Mouse (Mus musculus) hindbrain, embryonic 16.5 days (tissue): ENCODE data around the gene Sh3rf1. TPM values are rescaled to one million over a fixed set of nuclear protein-coding genes. Genes with fewer than 3 reads are reported as not detected.

Experiments used
- ATAC-seq: fragments of 200-750 bp; cut with Nextera tagmentation; 2 replicates; pipeline ENCODE4 v1.8.0; 2017; ENCODE audit warnings: moderate TSS enrichment, moderate library complexity
- H3K27ac ChIP-seq: fragments of 300-500 bp; sonication (generic); 2 replicates; pipeline ENCODE4 v1.5.1; 2014; ENCODE audit warnings: low read depth, mild to moderate bottlenecking, control low read depth, low read length, moderate library complexity
- H3K27me3 ChIP-seq: fragments of 300-500 bp; sonication (generic); replicated peaks from 2 replicates; pipeline ENCODE4 v1.6.1; 2014; ENCODE audit warnings: low read length; ENCODE audit not compliant: control insufficient read depth, insufficient read depth
- H3K36me3 ChIP-seq: fragments of 300-500 bp; sonication (generic); 2 replicates; pipeline ENCODE4 v1.6.1; 2014; ENCODE audit warnings: mild to moderate bottlenecking, low read length, moderate library complexity, mixed read lengths; ENCODE audit not compliant: control insufficient read depth, insufficient read depth
- H3K4me1 ChIP-seq: fragments of 300-500 bp; sonication (generic); 2 replicates; pipeline ENCODE4 v1.6.1; 2014; ENCODE audit warnings: low read depth, low read length; ENCODE audit not compliant: control insufficient read depth, insufficient read depth
- H3K4me2 ChIP-seq: fragments of 300-500 bp; sonication (generic); 2 replicates; pipeline ENCODE4 v1.6.1; 2014; ENCODE audit warnings: mild to moderate bottlenecking, low read length, control low read depth, moderate library complexity
- H3K4me3 ChIP-seq: fragments of 300-500 bp; sonication (generic); 2 replicates; pipeline ENCODE4 v1.5.1; 2014; ENCODE audit warnings: mild to moderate bottlenecking, low read length, control low read depth, moderate library complexity
- H3K9ac ChIP-seq: fragments of 300-500 bp; sonication (generic); 2 replicates; pipeline ENCODE4 v1.6.1; 2014; ENCODE audit warnings: low read depth, mild to moderate bottlenecking, control low read depth, low read length, moderate library complexity
- H3K9me3 ChIP-seq: fragments of 300-500 bp; sonication (generic); 2 replicates; pipeline ENCODE4 v1.6.1; 2014; ENCODE audit warnings: mild to moderate bottlenecking, low read length, moderate library complexity; ENCODE audit not compliant: control insufficient read depth
- WGBS: fragments of 180-500 bp; shearing (Covaris S2); extraction: QIAGEN DNeasy Blood & Tissue Kit; methylation state at CpG from one replicate; pipeline ENCODE4 v1.1.7; 2014; 5-methylcytosine and 5-hydroxymethylcytosine counted together
- polyA plus RNA-seq: library from polyadenylated mRNA; unstranded; fragments of >200 nt; fragmentation: Nextera tagmentation; extraction: Ambion mirVana; gene quantifications from 2 replicates; pipeline ENCODE4 v1.2.1, GENCODE M21; 2015

Sh3rf1 gene
- polyA plus RNA-seq, 1 experiment from 2014 or later = 23.3 TPM

GRCm38 (mm10) chr8:61378847-61379698 lies 155.4 kb downstream of the Sh3rf1 start:
- H3K27ac ChIP-seq = no peak overlapping the region; the same call in 1 of the 2 replicates
- H3K27me3 ChIP-seq = no peaks in the 10 kb centered on the region
- WGBS = 55% methylated on average over 11 of the region's 11 CpGs
- ATAC-seq = peak; percentile 46
- H3K36me3 ChIP-seq = peaks cover 4% of the 10 kb centered on the region
- H3K4me1 ChIP-seq = peaks cover 9% of the 10 kb centered on the region
- H3K4me2 ChIP-seq = no peak overlapping the region
- H3K9me3 ChIP-seq = no peaks in the 10 kb centered on the region
- H3K9ac ChIP-seq = no peak overlapping the region
- H3K4me3 ChIP-seq = no peak overlapping the region

GRCm38 (mm10) chr8:61384536-61384935 lies 160.9 kb downstream of the Sh3rf1 start:
- no peak overlapping the region for H3K4me3 ChIP-seq
- H3K27ac ChIP-seq = no peak overlapping the region
- no peak for ATAC-seq
- peaks cover 8% of the 10 kb centered on the region; the same call in 1 of the 2 replicates for H3K36me3 ChIP-seq
- H3K4me1 ChIP-seq = peaks cover 21% of the 10 kb centered on the region
- H3K9me3 ChIP-seq = no peaks in the 10 kb centered on the region
- 75% methylated on average over 9 of the region's 9 CpGs for WGBS
- H3K27me3 ChIP-seq = no peaks in the 10 kb centered on the region
- no peak overlapping the region for H3K9ac ChIP-seq
- no peak overlapping the region for H3K4me2 ChIP-seq

GRCm38 (mm10) chr8:61385502-61386191 lies 162.0 kb downstream of the Sh3rf1 start:
- no peak overlapping the region for H3K27ac ChIP-seq
- no peak overlapping the region for H3K9ac ChIP-seq
- no peaks in the 10 kb centered on the region for H3K27me3 ChIP-seq
- WGBS = 72% methylated on average over 11 of the region's 11 CpGs
- peaks cover 8% of the 10 kb centered on the region; the same call in 1 of the 2 replicates for H3K36me3 ChIP-seq
- no peak overlapping the region for H3K4me2 ChIP-seq
- H3K9me3 ChIP-seq = no peaks in the 10 kb centered on the region
- no peak overlapping the region for H3K4me3 ChIP-seq
- ATAC-seq = no peak
- peaks cover 21% of the 10 kb centered on the region for H3K4me1 ChIP-seq

GRCm38 (mm10) chr8:61386645-61387044 lies 163.0 kb downstream of the Sh3rf1 start:
- Histone ChIP-seq H3K27ac (peak overlapping the region; percentile 65), H3K4me2 (0 out of 2 replicates have a peak overlapping the region, but pooled peaks have one; percentile 5), H3K36me3 (0 out of 2 replicates have a peak, but pooled peaks cover 6% of the 10 kb centered on the region), H3K9ac (peak overlapping the region; percentile 41), H3K4me1 (peaks cover 23% of the 10 kb centered on the region), H3K4me3 (no peak overlapping the region), H3K9me3 (no peaks in the 10 kb centered on the region), H3K27me3 (no peaks in the 10 kb centered on the region)
- peak; percentile 91 for ATAC-seq
- WGBS = 13% methylated on average over 7 of the region's 7 CpGs

- WGBS = 15% methylated on average over 6 of the region's 6 CpGs
- no peaks in the 10 kb centered on the region for H3K9me3 ChIP-seq
- peaks cover 22% of the 10 kb centered on the region for H3K4me1 ChIP-seq
- no peak overlapping the region for H3K4me3 ChIP-seq
- H3K27me3 ChIP-seq = no peaks in the 10 kb centered on the region
- 0 out of 2 replicates have a peak, but pooled peaks cover 6% of the 10 kb centered on the region for H3K36me3 ChIP-seq
- H3K9ac ChIP-seq = 0 out of 2 replicates have a peak overlapping the region, but pooled peaks have one; percentile 20
- no peak overlapping the region for H3K4me2 ChIP-seq
- ATAC-seq = peak; percentile 32; the same call in 1 of the 2 replicates
- peak overlapping the region; percentile 65 for H3K27ac ChIP-seq
These were observed 163.9 kb downstream of the Sh3rf1 start for GRCm38 (mm10) chr8:61387501-61387963.

GRCm38 (mm10) chr8:61388341-61388740 lies 164.7 kb downstream of the Sh3rf1 start:
- H3K4me2 ChIP-seq = no peak overlapping the region
- ATAC-seq = no peak
- 0 out of 2 replicates have a peak, but pooled peaks cover 4% of the 10 kb centered on the region for H3K36me3 ChIP-seq
- WGBS = 47% methylated on average over 9 of the region's 9 CpGs
- no peaks in the 10 kb centered on the region for H3K9me3 ChIP-seq
- H3K4me3 ChIP-seq = no peak overlapping the region
- no peaks in the 10 kb centered on the region for H3K27me3 ChIP-seq
- no peak overlapping the region for H3K27ac ChIP-seq
- H3K4me1 ChIP-seq = peaks cover 18% of the 10 kb centered on the region
- H3K9ac ChIP-seq = no peak overlapping the region

GRCm38 (mm10) chr8:61390307-61391057 lies 166.8 kb downstream of the Sh3rf1 start:
- no peak for ATAC-seq
- Histone ChIP-seq H3K9ac (no peak overlapping the region), H3K4me1 (peaks cover 18% of the 10 kb centered on the region), H3K4me3 (no peak overlapping the region), H3K4me2 (no peak overlapping the region), H3K36me3 (peaks cover 3% of the 10 kb centered on the region; the same call in 1 of the 2 replicates), H3K27me3 (no peaks in the 10 kb centered on the region), H3K27ac (no peak overlapping the region), H3K9me3 (no peaks in the 10 kb centered on the region)
- 46% methylated on average over 18 of the region's 18 CpGs for WGBS

- Histone ChIP-seq H3K36me3 (peaks cover 3% of the 10 kb centered on the region; the same call in 1 of the 2 replicates), H3K4me3 (no peak overlapping the region), H3K9ac (no peak overlapping the region), H3K4me2 (no peak overlapping the region), H3K27ac (no peak overlapping the region), H3K27me3 (no peaks in the 10 kb centered on the region), H3K4me1 (peaks cover 18% of the 10 kb centered on the region), H3K9me3 (no peaks in the 10 kb centered on the region)
- ATAC-seq = no peak
- WGBS = 64% methylated on average over 13 of the region's 13 CpGs
These were observed 167.4 kb downstream of the Sh3rf1 start for GRCm38 (mm10) chr8:61391058-61391434.
